Mouse (Mus musculus): ENCODE results near the gene Olfr630. TPM values are rescaled to one million over a fixed set of nuclear protein-coding genes. Genes with fewer than 3 reads are reported as not detected.

Gene Olfr630
- polyA plus RNA-seq (2015; fragmentation: Nextera tagmentation; extraction: Ambion mirVana): not detected in 2 replicates

DNA sequence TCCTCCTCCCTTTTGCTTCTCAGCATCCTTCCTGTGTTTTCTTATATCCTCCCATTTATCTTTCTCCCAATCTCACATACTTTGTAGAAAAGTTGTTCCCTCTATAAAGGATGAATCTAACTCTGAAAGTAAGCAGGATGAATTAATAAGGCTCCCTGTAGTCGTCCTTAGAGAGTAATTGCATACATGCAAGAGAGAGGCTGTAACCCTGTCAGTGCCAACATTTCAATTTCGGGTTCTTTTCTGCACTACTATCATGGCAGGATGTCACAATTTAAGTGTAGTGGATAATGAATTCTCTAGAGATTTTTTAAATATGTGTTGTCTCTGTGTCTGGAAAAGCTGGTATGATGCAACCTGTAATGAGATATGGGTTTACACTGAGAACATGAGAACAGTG lies at the start of gene Olfr630:
Gene Olfr630, minus strand, starts transcription at position 101 of the 400 bp plus-strand sequence.

DNA sequence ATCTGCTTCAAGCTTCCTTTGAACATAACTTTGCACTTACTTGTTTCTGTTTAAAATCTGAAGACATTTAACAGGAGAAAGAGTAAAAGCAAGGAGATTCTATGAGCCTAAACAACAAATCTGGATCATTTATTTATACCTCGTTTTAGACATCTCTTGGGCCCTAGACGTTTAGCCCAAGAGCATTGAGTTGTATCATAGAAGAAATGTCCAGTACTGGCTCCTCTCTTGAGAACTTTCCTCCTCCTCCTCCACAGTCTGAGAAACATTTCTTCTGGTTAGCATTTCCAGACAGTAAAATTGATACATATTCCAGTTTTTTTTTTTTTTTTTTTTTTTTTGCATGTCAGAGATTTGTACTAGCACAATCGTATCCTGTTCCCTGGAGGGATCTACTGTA lies 34.6 kb upstream of the Olfr630 start, which contains the start of gene Olfr67:
Gene Olfr67, minus strand, starts transcription at position 101 of the 400 bp plus-strand sequence.

DNA sequence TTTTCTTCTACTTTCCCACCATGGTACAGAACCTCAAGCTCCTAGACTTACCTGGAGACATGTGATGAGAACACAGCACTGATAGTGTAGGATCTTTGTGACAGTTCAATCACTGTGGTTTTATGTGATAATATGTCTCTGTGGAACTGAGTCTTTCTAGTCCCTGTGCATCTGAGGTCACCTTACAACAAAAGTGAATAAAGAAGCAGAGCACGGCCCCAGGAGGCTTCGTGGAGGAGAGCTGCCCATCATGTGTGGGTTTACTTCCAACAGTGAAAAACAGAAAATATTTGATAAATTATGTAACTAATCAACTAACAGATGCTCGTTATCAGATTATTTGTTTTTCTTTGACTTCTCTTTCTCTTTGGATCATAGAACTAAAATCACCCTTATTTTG lies 22.5 kb upstream of the Olfr630 start, which contains the start of gene Olfr68:
Gene Olfr68, minus strand, starts transcription at position 101 of the 400 bp plus-strand sequence.

DNA sequence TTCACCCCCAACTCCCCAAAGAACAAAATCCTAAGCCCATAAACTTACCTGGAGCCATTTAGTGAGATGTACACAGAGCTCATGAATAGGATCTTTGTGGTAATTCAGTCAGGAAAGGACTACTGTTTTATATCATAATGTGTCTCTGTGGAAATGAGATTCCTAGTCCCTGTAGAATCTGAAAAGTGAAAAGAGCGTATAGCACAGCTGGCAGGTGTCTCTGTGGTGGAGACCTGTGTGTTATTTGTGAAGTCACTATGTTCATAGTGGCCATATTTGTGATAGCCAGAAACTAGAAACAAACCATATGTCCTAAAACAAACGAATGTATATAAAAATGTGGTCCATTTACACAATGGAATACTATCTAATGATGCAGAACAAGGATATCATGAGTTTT lies 14.4 kb upstream of the Olfr630 start, which contains the start of gene Olfr69:
Gene Olfr69, minus strand, starts transcription at position 101 of the 400 bp plus-strand sequence.

DNA sequence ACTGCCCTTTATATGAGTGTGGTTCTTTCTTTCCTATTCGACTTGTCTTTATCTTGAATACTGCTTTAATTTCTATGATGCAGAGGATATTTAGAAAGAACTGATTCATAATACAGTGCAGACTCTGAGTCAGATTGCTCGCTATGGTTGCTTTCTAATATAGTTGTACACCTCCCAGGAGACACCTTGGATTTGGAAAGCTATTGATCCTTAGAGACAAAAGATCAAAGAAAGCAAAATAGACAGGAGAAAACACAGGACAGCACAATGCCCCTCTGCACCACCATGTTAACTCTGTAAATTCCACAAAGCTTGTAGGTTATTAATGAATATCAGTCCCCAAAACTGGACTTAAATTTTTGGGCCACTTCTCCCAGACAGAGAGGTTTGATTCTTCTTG lies 12.3 kb downstream of the Olfr630 start, which contains the start of gene Olfr629:
Gene Olfr629, minus strand, starts transcription at position 101 of the 400 bp plus-strand sequence.

DNA sequence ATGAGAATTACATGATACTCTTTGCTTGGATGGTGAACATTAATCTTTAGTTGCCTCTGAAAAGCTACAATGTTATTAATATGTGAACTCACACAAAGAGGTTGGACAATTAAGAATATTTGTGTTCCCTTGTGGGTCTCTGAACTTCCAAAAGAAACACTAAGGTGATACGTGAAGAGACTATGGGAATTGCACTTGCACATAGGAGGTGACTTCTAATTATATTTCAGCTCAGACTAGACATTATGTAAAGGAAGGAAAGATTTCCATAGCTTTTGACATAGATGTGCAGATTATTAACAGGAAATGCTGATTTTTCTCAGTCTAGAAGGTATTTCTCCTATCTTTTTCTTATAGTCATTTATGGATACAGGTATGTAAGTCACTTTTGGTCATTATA lies 27.1 kb downstream of the Olfr630 start, which contains the start of gene Olfr628:
Gene Olfr628, plus strand, starts transcription at position 301 of the 400 bp plus-strand sequence.

DNA sequence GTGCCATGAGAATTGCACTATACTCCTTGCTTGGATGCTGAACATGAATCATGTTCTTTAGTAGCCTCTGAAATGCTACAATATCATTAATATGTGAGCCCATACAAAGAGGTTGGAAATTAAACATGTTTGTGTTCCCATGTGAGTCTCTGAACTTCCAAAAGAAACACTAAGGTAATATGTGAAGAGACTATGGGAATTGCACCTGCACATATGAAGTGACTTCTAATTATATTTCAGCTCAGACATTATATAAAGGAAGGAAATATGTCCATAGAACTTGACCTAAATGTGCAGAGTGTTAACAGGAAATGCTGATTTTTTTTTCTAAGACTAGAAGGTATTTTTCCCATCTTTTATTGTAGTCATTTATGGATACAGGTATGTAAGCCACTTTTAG lies 42.8 kb downstream of the Olfr630 start, which contains the start of gene Olfr243:
Gene Olfr243, plus strand, starts transcription at position 301 of the 400 bp plus-strand sequence.

Other genes with a start within 250 kb of the Olfr630 start
- not detected in 2 replicates for gene Olfr610, start 245.2 kb downstream of the Olfr630 start, polyA plus RNA-seq (2015; fragmentation: Nextera tagmentation; extraction: Ambion mirVana)
- gene Olfr611, start 236.5 kb downstream of the Olfr630 start, polyA plus RNA-seq (2015; fragmentation: Nextera tagmentation; extraction: Ambion mirVana): not detected in 2 replicates
- gene Olfr612, start 214.6 kb downstream of the Olfr630 start, polyA plus RNA-seq (2015; fragmentation: Nextera tagmentation; extraction: Ambion mirVana): not detected in 2 replicates
- gene Olfr613, start 209.3 kb downstream of the Olfr630 start, polyA plus RNA-seq (2015; fragmentation: Nextera tagmentation; extraction: Ambion mirVana): not detected in 2 replicates
- not detected in 2 replicates for gene Olfr615, start 201.3 kb downstream of the Olfr630 start, polyA plus RNA-seq (2015; fragmentation: Nextera tagmentation; extraction: Ambion mirVana)
- gene Olfr616, start 188.2 kb downstream of the Olfr630 start, polyA plus RNA-seq (2015; fragmentation: Nextera tagmentation; extraction: Ambion mirVana): not detected in 2 replicates
- not detected in 2 replicates for gene Olfr617, start 184.3 kb downstream of the Olfr630 start, polyA plus RNA-seq (2015; fragmentation: Nextera tagmentation; extraction: Ambion mirVana)
- gene Olfr618, start 167.2 kb downstream of the Olfr630 start, polyA plus RNA-seq (2015; fragmentation: Nextera tagmentation; extraction: Ambion mirVana): not detected in 2 replicates
- not detected in 2 replicates for gene Olfr619, start 156.8 kb downstream of the Olfr630 start, polyA plus RNA-seq (2015; fragmentation: Nextera tagmentation; extraction: Ambion mirVana)
- not detected in 2 replicates for gene Olfr620, start 144.8 kb downstream of the Olfr630 start, polyA plus RNA-seq (2015; fragmentation: Nextera tagmentation; extraction: Ambion mirVana)
- gene Olfr622, start 114.6 kb downstream of the Olfr630 start, polyA plus RNA-seq (2015; fragmentation: Nextera tagmentation; extraction: Ambion mirVana): not detected in 2 replicates
- gene Olfr623, start 93.6 kb downstream of the Olfr630 start, polyA plus RNA-seq (2015; fragmentation: Nextera tagmentation; extraction: Ambion mirVana): not detected in 2 replicates
- 0.05 TPM in 1 of 2 replicates, not detected in the other for gene Olfr624, start 86.1 kb downstream of the Olfr630 start, polyA plus RNA-seq (2015; fragmentation: Nextera tagmentation; extraction: Ambion mirVana)
- not detected in 2 replicates for gene Olfr625-ps1, start 74.6 kb downstream of the Olfr630 start, polyA plus RNA-seq (2015; fragmentation: Nextera tagmentation; extraction: Ambion mirVana)
- gene Olfr243, start 42.7 kb downstream of the Olfr630 start, polyA plus RNA-seq (2015; fragmentation: Nextera tagmentation; extraction: Ambion mirVana): not detected in 2 replicates
- gene Olfr628, start 27.0 kb downstream of the Olfr630 start, polyA plus RNA-seq (2015; fragmentation: Nextera tagmentation; extraction: Ambion mirVana): not detected in 2 replicates
- gene Olfr629, start 12.4 kb downstream of the Olfr630 start, polyA plus RNA-seq (2015; fragmentation: Nextera tagmentation; extraction: Ambion mirVana): not detected in 2 replicates
- not detected in 2 replicates for gene Olfr69, start 14.3 kb upstream of the Olfr630 start, polyA plus RNA-seq (2015; fragmentation: Nextera tagmentation; extraction: Ambion mirVana)
- gene Olfr68, start 22.4 kb upstream of the Olfr630 start, polyA plus RNA-seq (2015; fragmentation: Nextera tagmentation; extraction: Ambion mirVana): not detected in 2 replicates
- gene Olfr67, start 34.5 kb upstream of the Olfr630 start, polyA plus RNA-seq (2015; fragmentation: Nextera tagmentation; extraction: Ambion mirVana): not detected in 2 replicates
- 1,351 and 3,387 TPM in 2 replicates for gene Hbb-bt, start 56.7 kb upstream of the Olfr630 start, polyA plus RNA-seq (2015; fragmentation: Nextera tagmentation; extraction: Ambion mirVana)
- gene Hbb-bs, start 70.8 kb upstream of the Olfr630 start, polyA plus RNA-seq (2015; fragmentation: Nextera tagmentation; extraction: Ambion mirVana): 8,698 and 21,253 TPM in 2 replicates
- gene Hbb-bh2, start 83.2 kb upstream of the Olfr630 start, polyA plus RNA-seq (2015; fragmentation: Nextera tagmentation; extraction: Ambion mirVana): not detected in 2 replicates
- not detected in 2 replicates for gene Hbb-bh1, start 85.8 kb upstream of the Olfr630 start, polyA plus RNA-seq (2015; fragmentation: Nextera tagmentation; extraction: Ambion mirVana)
- 0.78 and 3.6 TPM in 2 replicates for gene Hbb-y, start 95.9 kb upstream of the Olfr630 start, polyA plus RNA-seq (2015; fragmentation: Nextera tagmentation; extraction: Ambion mirVana)
- not detected in 2 replicates for gene Olfr66, start 128.9 kb upstream of the Olfr630 start, polyA plus RNA-seq (2015; fragmentation: Nextera tagmentation; extraction: Ambion mirVana)
- gene Olfr64, start 137.2 kb upstream of the Olfr630 start, polyA plus RNA-seq (2015; fragmentation: Nextera tagmentation; extraction: Ambion mirVana): not detected in 2 replicates
- gene Olfr65, start 146.2 kb upstream of the Olfr630 start, polyA plus RNA-seq (2015; fragmentation: Nextera tagmentation; extraction: Ambion mirVana): not detected in 2 replicates
- not detected in 2 replicates for gene Olfr631, start 171.5 kb upstream of the Olfr630 start, polyA plus RNA-seq (2015; fragmentation: Nextera tagmentation; extraction: Ambion mirVana)
- gene Olfr632, start 177.0 kb upstream of the Olfr630 start, polyA plus RNA-seq (2015; fragmentation: Nextera tagmentation; extraction: Ambion mirVana): not detected in 2 replicates
- not detected in 2 replicates for gene Olfr633, start 187.1 kb upstream of the Olfr630 start, polyA plus RNA-seq (2015; fragmentation: Nextera tagmentation; extraction: Ambion mirVana)
- gene Olfr635, start 213.8 kb upstream of the Olfr630 start, polyA plus RNA-seq (2015; fragmentation: Nextera tagmentation; extraction: Ambion mirVana): not detected in 2 replicates
- gene Olfr638, start 241.4 kb upstream of the Olfr630 start, polyA plus RNA-seq (2015; fragmentation: Nextera tagmentation; extraction: Ambion mirVana): not detected in 2 replicates

Data from urinary bladder, postnatal 0 days (tissue).